Mouse (Mus musculus) erythroblast, embryonic 14.5 days (primary cell): ENCODE data around the gene Prkg2. TPM values are rescaled to one million over a fixed set of nuclear protein-coding genes. Genes with fewer than 3 reads are reported as not detected.

Experiments
- H3K27me3 ChIP-seq: 2 replicates; pipeline ENCODE4 v1.6.1; 2012; ENCODE audit warnings: inconsistent platforms; ENCODE audit not compliant: control insufficient read depth
- H3K36me3 ChIP-seq: 2 replicates; pipeline ENCODE4 v1.6.1; 2012; ENCODE audit warnings: mild to moderate bottlenecking, inconsistent platforms; ENCODE audit not compliant: control insufficient read depth
- H3K4me1 ChIP-seq: 2 replicates; pipeline ENCODE4 v1.6.1; 2012; ENCODE audit warnings: inconsistent platforms; ENCODE audit not compliant: control insufficient read depth
- H3K4me3 ChIP-seq: replicated peaks from 2 replicates; pipeline ENCODE3; 2012; ENCODE audit warnings: moderate library complexity, mild to moderate bottlenecking, inconsistent platforms
- H3K9me3 ChIP-seq: 2 replicates; pipeline ENCODE4 v1.6.1; 2012; ENCODE audit warnings: low read length, inconsistent platforms, mixed read lengths; ENCODE audit not compliant: control insufficient read depth
- GATA1 ChIP-seq: IDR thresholded peaks from 2 replicates; pipeline ENCODE4 v1.6.1; 2012; ENCODE audit warnings: low read length, inconsistent platforms, mixed read lengths
- TAL1 ChIP-seq: IDR thresholded peaks from 3 replicates; pipeline ENCODE4 v1.6.1; 2012; ENCODE audit warnings: low read length, inconsistent platforms, mixed read lengths
- polyA plus RNA-seq: library from polyadenylated mRNA; stranded (reverse); fragments of >175 nt; gene quantifications from 2 replicates; pipeline ENCODE4 v1.2.3, GENCODE M21; 2012

Prkg2 gene
- polyA plus RNA-seq, 1 experiment, result not detected

DNA sequence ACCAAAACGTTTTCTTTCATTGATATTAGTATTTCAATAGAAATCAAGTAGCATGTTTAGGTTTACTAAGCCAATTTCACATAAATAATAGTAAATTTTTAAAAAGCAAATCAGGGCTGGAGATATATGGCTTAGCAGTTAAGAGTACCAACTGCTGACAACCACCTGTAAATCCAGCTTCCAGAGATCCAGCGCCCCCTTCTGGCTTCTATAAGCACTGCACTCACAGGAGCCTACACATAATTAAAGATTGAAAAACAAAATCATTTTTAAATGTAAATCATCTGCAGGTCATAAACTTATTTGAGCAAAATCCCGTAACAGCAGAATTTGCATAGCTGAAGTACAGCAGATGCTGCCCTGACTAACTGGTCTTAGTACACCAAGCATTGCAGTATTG, 10.8 kb downstream of the Prkg2 start:
- Histone ChIP-seq H3K4me3 (no peak overlapping the region), H3K27me3 (no peaks in the 10 kb centered on the region), H3K9me3 (peaks cover 10% of the 10 kb centered on the region), H3K4me1 (no peaks in the 10 kb centered on the region), H3K36me3 (no peaks in the 10 kb centered on the region)
- TF ChIP-seq GATA1 (no peak), TAL1 (no peak)

DNA sequence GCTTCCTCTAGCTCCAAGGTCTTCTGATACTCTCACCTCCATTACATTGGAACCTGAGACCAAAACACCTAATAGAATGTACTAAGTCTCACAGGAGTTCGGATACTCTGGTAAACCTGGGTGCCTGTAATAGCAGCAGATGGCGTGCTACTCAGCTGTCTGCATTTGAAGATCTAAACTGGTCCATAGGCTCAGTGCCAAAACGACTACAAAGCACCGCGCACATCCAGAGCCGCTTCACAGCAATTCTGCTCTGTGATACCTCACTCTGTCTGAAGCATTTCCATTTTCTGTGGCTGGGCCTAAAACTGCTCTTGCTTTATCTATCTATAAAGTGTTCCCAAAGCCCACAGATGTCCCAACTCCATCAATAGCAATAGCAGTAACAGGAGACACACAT, 17.4 kb downstream of the Prkg2 start:
- TF ChIP-seq GATA1 (no peak), TAL1 (no peak)
- H3K9me3 ChIP-seq, result peaks cover 7% of the 10 kb centered on the region
- H3K36me3 ChIP-seq, result no peaks in the 10 kb centered on the region
- H3K27me3 ChIP-seq, result no peaks in the 10 kb centered on the region
- H3K4me1 ChIP-seq, result no peaks in the 10 kb centered on the region
- H3K4me3 ChIP-seq, result no peak overlapping the region

DNA sequence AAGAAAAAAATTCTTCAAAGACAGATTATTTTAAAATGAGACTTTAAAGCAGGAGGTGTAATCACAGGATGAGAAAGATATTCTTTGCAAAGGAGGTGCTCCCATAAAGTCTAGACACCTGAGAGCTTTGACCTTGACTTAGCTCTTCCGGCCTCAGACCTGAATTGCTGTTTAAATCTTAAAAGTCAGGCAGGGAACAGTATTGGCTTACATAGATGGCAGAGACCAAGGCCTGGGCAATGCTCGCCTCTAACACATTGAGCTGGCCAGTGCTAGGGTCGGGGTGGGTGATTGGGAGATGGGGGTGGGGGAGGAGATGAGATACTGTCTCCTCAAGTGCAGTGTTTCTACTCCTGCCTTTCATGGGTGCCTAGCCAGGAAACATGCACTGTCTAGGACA, 22.0 kb downstream of the Prkg2 start:
- TF ChIP-seq TAL1, result no peak

DNA sequence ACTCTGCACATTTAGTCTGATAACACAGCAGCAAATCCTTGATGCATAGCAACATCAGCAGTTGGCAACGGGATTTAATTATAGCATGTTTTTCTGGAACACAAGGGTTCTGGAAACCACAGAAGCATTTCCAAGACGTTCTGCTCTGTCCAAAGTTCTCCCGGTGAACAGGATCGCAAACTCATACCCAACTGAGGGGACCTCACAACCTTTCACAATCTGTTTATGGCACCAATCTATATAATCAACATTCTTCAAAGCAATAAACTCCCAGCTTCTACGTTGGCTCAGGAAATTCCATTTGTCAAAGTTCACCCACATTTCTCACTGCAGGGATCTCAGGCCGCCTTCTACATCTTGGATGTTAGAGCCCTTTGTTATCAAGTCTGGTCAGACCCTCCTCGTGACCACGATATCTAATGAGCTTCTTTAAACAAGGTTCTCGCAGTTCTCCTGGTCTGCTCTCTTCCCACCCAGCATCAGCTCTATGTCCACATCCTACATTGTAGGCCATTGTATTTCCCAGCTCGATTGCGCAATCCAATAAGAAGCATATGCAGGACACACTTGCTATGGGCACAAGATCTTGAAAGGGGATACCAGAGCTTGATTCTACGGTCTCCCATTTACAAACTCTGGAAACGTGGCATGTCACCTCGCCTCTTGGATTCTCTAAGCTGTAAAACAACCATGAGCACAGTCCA, 26.6 kb downstream of the Prkg2 start:
- no peaks in the 10 kb centered on the region for H3K4me1 ChIP-seq

More for the DNA sequence above, 22.0 kb downstream of the Prkg2 start:
- no peaks in the 10 kb centered on the region for H3K4me1 ChIP-seq
- no peak overlapping the region for H3K4me3 ChIP-seq
- no peaks in the 10 kb centered on the region; the same call in 1 of the 2 replicates for H3K9me3 ChIP-seq
- no peaks in the 10 kb centered on the region for H3K36me3 ChIP-seq
- no peaks in the 10 kb centered on the region for H3K27me3 ChIP-seq

DNA sequence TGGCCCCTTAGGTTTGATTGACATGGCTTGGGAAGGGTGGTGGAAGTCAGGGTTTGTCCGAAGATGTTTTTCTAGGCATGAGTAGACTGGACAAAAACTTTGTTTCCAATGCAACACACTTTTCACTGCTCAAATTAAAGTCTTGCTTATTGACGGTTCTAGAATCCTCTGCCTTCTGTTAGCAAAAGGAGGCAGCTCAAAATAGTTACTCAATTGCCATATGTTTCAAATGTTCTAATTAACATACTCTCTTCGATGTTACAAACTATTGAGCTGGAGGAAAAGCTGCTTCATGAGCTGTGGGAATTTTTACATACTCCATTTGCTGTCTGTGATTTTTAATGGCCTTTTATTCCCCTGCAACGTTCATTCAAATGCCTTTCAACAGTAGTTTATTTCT, 39.0 kb downstream of the Prkg2 start:
- no peak overlapping the region for H3K4me3 ChIP-seq
- H3K27me3 ChIP-seq, result no peaks in the 10 kb centered on the region

More for the DNA sequence above, 26.6 kb downstream of the Prkg2 start:
- TF ChIP-seq TAL1 (no peak), GATA1 (no peak)
- Histone ChIP-seq H3K9me3 (no peaks in the 10 kb centered on the region), H3K4me3 (no peak overlapping the region), H3K36me3 (no peaks in the 10 kb centered on the region), H3K27me3 (no peaks in the 10 kb centered on the region)

DNA sequence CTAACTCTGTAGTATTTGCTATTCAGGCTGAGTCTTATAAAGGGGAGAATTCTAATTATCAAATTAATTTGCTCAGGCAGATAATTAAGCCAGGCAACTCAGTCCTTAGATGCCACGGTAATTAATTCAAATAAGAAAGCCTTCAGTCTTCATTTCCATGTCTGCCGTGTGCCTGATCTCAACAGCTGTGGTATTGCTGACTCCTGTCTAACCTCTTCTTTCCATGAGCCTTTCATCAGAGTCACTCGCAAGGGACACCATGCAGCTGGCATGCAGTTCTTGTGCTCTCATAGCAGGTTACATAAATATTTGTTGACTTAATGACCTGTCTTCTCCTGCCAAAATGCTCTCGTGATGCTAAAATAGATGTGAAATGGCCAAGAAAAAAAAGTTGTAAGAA, 41.4 kb downstream of the Prkg2 start:
- Histone ChIP-seq H3K36me3 (no peaks in the 10 kb centered on the region), H3K4me1 (no peaks in the 10 kb centered on the region), H3K4me3 (no peak overlapping the region), H3K9me3 (0 out of 2 replicates have a peak, but pooled peaks cover 7% of the 10 kb centered on the region), H3K27me3 (no peaks in the 10 kb centered on the region)
- TF ChIP-seq TAL1 (no peak), GATA1 (no peak)

More for the DNA sequence above, 39.0 kb downstream of the Prkg2 start:
- Histone ChIP-seq H3K9me3 (peaks cover 7% of the 10 kb centered on the region; the same call in 1 of the 2 replicates), H3K4me1 (no peaks in the 10 kb centered on the region), H3K36me3 (no peaks in the 10 kb centered on the region)
- no peak for TF ChIP-seq TAL1
- no peak for TF ChIP-seq GATA1

DNA sequence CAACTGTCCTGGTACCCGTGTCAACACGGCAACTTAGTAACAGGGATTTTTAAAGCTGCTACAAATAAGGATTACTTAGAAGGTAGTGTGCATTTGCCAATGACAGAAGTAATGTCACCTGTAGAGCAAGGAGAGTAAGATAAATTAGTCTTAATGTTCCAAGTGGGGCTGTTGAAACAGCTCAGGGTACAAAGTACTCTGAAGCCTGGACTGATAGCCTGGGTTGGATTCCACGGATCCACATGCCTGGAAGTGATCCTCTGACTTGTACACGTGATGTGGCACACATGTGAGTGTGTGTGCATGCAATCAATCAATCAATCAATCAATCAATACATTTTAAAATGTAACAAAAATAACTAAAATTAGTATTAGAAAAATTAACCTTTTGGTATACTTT, 45.6 kb downstream of the Prkg2 start:
- no peaks in the 10 kb centered on the region for H3K4me1 ChIP-seq
- 0 out of 2 replicates have a peak, but pooled peaks cover 4% of the 10 kb centered on the region for H3K9me3 ChIP-seq
- no peak for TF ChIP-seq TAL1
- TF ChIP-seq GATA1, result no peak
- no peaks in the 10 kb centered on the region for H3K27me3 ChIP-seq
- no peaks in the 10 kb centered on the region for H3K36me3 ChIP-seq
- no peak overlapping the region for H3K4me3 ChIP-seq

DNA sequence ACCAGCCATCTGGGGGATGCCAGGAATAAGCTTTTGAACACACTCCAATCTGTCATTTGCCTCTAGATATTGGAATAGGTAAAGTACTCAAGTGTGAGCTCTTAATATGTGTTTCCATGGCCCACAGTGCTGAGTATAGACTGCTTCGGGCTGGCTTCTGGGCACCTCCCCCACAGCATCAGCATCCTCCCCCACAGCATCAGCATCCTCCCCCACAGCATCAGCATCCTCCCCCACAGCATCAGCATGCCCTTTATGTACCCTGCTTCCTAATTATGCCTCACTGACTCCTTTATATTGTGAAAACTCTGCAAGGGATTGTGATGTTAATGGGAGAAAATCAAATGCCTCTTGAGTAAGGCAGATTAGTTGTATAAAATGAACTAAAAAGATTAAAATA, 49.5 kb downstream of the Prkg2 start:
- no peaks in the 10 kb centered on the region for H3K4me1 ChIP-seq
- no peak overlapping the region for H3K4me3 ChIP-seq
- TF ChIP-seq TAL1 (no peak), GATA1 (no peak)

DNA sequence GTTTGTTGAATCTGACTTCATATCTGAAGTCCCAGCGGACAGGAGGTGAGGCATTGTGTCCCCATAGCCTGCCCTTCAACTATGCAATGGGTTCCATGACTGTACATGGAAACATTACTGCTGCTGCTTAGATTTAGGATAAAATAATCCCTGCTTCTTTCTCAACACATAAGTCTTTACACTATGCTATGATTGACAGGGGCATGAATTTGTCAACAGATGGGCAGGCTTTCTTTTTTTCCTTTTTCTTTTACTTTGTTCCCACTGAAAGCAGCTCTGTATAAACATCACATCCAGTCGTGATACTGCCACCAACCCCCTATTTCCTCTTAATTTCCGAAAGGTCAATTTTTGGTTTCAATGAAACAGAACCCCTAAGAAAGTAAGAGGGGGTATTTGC, 50.0 kb downstream of the Prkg2 start:
- Histone ChIP-seq H3K4me3 (no peak overlapping the region), H3K27me3 (no peaks in the 10 kb centered on the region), H3K9me3 (peaks cover 3% of the 10 kb centered on the region; the same call in 1 of the 2 replicates), H3K4me1 (no peaks in the 10 kb centered on the region), H3K36me3 (no peaks in the 10 kb centered on the region)
- TF ChIP-seq TAL1, result no peak
- no peak for TF ChIP-seq GATA1

More for the DNA sequence above, 49.5 kb downstream of the Prkg2 start:
- no peaks in the 10 kb centered on the region for H3K36me3 ChIP-seq
- H3K27me3 ChIP-seq, result no peaks in the 10 kb centered on the region
- H3K9me3 ChIP-seq, result peaks cover 3% of the 10 kb centered on the region; the same call in 1 of the 2 replicates
